Mouse (Mus musculus): ENCODE data around the gene Hpse2.

Hpse2 gene

GRCm38 (mm10) chr19:42876563-42876962 is 511.6 kb downstream of the Hpse2 start:
- no peak for ATAC-seq (ENCODE audit: insufficient number of reproducible peaks, low FRiP score, low TSS enrichment)

- ATAC-seq (ENCODE audit: insufficient number of reproducible peaks, low FRiP score, low TSS enrichment): 0 out of 2 replicates have a peak, but pooled peaks have one; percentile 20
Observed at GRCm38 (mm10) chr19:42869663-42870530, 518.3 kb downstream of the Hpse2 start.

GRCm38 (mm10) chr19:42868958-42869662 is 519.0 kb downstream of the Hpse2 start:
- no peak for ATAC-seq (ENCODE audit: insufficient number of reproducible peaks, low FRiP score, low TSS enrichment)

- no peak for ATAC-seq (ENCODE audit: insufficient number of reproducible peaks, low FRiP score, low TSS enrichment)
Observed at GRCm38 (mm10) chr19:42863013-42863412, 525.1 kb downstream of the Hpse2 start.

GRCm38 (mm10) chr19:42857096-42857495 is 531.1 kb downstream of the Hpse2 start:
- no peak for ATAC-seq (ENCODE audit: insufficient number of reproducible peaks, low FRiP score, low TSS enrichment)

- ATAC-seq (ENCODE audit: insufficient number of reproducible peaks, low FRiP score, low TSS enrichment): no peak
Observed at GRCm38 (mm10) chr19:42855649-42856048, 532.5 kb downstream of the Hpse2 start.

- ATAC-seq (ENCODE audit: insufficient number of reproducible peaks, low FRiP score, low TSS enrichment): no peak
Observed at GRCm38 (mm10) chr19:42850444-42850843, 537.7 kb downstream of the Hpse2 start.

GRCm38 (mm10) chr19:42839621-42840294 is 548.4 kb downstream of the Hpse2 start:
- ATAC-seq (ENCODE audit: insufficient number of reproducible peaks, low FRiP score, low TSS enrichment): no peak

- no peak for ATAC-seq (ENCODE audit: insufficient number of reproducible peaks, low FRiP score, low TSS enrichment)
Observed at GRCm38 (mm10) chr19:42839118-42839517, 549.0 kb downstream of the Hpse2 start.

- no peak for ATAC-seq (ENCODE audit: insufficient number of reproducible peaks, low FRiP score, low TSS enrichment)
Observed at GRCm38 (mm10) chr19:42838271-42838670, 549.9 kb downstream of the Hpse2 start.

GRCm38 (mm10) chr19:42837591-42837990 is 550.6 kb downstream of the Hpse2 start:
- no peak for ATAC-seq (ENCODE audit: insufficient number of reproducible peaks, low FRiP score, low TSS enrichment)

- ATAC-seq (ENCODE audit: insufficient number of reproducible peaks, low FRiP score, low TSS enrichment): no peak
Observed at GRCm38 (mm10) chr19:42833126-42833525, 555.0 kb downstream of the Hpse2 start.

GRCm38 (mm10) chr19:42832251-42832650 is 555.9 kb downstream of the Hpse2 start:
- ATAC-seq (ENCODE audit: insufficient number of reproducible peaks, low FRiP score, low TSS enrichment): no peak

- no peak for ATAC-seq (ENCODE audit: insufficient number of reproducible peaks, low FRiP score, low TSS enrichment)
Observed at GRCm38 (mm10) chr19:42829196-42829595, 559.0 kb downstream of the Hpse2 start.

- no peak for ATAC-seq (ENCODE audit: insufficient number of reproducible peaks, low FRiP score, low TSS enrichment)
Observed at GRCm38 (mm10) chr19:42827843-42828242, 560.3 kb downstream of the Hpse2 start.

- ATAC-seq (ENCODE audit: insufficient number of reproducible peaks, low FRiP score, low TSS enrichment): no peak
Observed at GRCm38 (mm10) chr19:42820109-42820508, 568.0 kb downstream of the Hpse2 start.

- ATAC-seq (ENCODE audit: insufficient number of reproducible peaks, low FRiP score, low TSS enrichment): no peak
Observed at GRCm38 (mm10) chr19:42817761-42818160, 570.4 kb downstream of the Hpse2 start.

GRCm38 (mm10) chr19:42816261-42816660 is 571.9 kb downstream of the Hpse2 start:
- no peak for ATAC-seq (ENCODE audit: insufficient number of reproducible peaks, low FRiP score, low TSS enrichment)

GRCm38 (mm10) chr19:42810140-42810539 is 578.0 kb downstream of the Hpse2 start:
- no peak for ATAC-seq (ENCODE audit: insufficient number of reproducible peaks, low FRiP score, low TSS enrichment)

GRCm38 (mm10) chr19:42809491-42809890 is 578.7 kb downstream of the Hpse2 start:
- ATAC-seq (ENCODE audit: insufficient number of reproducible peaks, low FRiP score, low TSS enrichment): no peak

- ATAC-seq (ENCODE audit: insufficient number of reproducible peaks, low FRiP score, low TSS enrichment): no peak
Observed at GRCm38 (mm10) chr19:42797866-42798265, 590.3 kb downstream of the Hpse2 start.

All from cerebellum, adult (tissue).